Mouse (Mus musculus): Measurements from ENCODE around the gene Cep112.

Gene Cep112

GRCm38 (mm10) chr11:108605301-108605700 is 180.3 kb downstream of the Cep112 start:
- DNase-seq (ENCODE audit: low read depth, low spot score) = no peak

DNA sequence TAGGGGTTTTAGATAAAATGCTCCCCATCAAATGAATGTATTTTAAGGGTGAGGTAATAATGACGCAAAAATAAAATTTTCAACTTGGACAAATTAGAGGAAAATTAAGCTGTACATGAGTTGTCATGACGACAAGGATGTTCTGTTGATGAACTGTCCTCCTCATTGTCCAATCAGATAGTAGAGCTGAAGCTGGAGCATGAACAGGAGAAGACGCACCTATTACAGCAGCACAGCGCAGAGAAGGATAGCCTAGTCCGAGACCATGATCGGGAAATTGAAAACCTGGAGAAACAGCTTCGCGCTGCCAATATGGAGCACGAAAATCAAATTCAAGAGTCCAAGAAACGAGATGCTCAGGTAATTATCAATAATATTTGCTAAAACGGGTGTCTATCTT is 181.0 kb downstream of the Cep112 start:
- no peak for DNase-seq (ENCODE audit: low read depth, low spot score)

DNA sequence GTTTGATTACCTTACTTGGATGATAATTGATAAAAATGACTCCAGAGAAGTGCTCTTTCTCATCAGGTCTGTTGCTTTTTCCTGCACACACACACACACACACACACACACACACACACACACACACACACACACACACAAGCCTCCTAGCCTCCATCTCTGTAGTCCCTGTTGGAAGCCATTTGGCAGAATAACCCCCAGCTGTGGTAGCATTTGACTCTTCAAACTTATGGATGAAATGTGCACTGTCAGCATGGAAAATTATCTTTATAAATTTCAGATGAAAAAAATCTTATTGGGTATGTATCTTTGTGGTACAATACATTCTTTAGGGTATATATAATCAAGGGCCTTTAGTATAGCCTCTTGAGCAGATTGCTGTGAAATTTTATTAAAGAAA is 181.8 kb downstream of the Cep112 start:
- DNase-seq (ENCODE audit: low read depth, low spot score) = no peak

DNA sequence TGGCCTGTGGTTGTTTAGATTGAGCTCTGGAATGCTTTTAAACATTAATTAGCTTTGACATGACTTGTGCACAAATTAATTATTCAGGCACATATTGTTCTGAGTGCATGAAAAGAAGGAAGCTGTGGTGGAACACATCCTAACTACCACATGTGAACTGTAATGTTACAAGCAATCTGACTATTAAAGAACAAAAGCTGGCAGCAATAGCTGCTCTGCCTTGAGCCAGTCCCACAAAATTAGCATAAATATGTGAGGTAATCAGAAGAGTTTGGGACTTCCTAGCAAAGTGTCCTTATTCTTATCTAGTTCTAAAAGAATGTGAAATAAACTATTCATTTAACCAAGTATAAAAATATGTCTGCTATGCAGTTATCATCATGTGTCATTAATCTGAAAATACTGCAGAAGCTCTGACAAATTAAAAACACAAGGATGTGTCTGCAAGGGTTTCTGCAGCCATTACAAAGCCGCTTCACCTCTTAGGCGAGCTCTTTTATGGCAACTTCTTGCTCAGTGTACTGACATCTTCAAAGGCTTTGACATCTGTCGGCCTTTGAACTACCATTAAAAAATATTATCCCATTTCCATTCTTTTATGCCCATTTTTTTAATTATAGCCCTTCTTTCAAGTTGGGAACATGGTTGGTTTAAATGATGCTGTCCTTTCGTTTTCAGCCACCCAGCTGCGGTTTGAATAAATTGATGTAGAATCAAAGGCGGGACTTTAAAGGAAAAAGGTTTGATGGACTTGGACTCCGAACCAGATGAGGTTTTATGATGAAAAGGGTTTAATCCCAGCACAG is 195.8 kb downstream of the Cep112 start:
- no peak for DNase-seq (ENCODE audit: low read depth, low spot score)

DNA sequence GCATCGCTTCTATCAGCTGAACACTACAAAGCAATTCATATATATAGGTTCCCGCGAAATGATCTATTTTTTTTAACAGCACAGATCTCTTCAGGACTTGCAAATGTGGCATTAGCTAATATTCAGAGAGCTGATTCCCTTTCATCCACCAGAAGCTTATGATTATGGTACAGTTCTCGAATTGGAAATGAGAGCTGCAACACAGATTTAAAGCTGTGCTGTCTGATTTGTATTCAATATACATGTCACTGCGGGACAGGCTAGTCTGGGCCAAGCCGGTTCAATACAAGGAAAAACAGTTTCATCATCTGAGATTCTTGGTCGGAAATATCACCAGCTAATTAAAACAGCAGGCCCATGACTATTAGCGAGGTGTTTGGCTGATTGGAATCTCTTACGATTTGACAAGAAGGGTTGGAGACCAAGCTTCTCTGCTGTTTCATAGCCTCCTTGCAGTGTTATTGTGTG is 196.5 kb downstream of the Cep112 start:
- DNase-seq (ENCODE audit: low read depth, low spot score) = no peak

GRCm38 (mm10) chr11:108625546-108626232 is 200.7 kb downstream of the Cep112 start:
- no peak for DNase-seq (ENCODE audit: low read depth, low spot score)

DNA sequence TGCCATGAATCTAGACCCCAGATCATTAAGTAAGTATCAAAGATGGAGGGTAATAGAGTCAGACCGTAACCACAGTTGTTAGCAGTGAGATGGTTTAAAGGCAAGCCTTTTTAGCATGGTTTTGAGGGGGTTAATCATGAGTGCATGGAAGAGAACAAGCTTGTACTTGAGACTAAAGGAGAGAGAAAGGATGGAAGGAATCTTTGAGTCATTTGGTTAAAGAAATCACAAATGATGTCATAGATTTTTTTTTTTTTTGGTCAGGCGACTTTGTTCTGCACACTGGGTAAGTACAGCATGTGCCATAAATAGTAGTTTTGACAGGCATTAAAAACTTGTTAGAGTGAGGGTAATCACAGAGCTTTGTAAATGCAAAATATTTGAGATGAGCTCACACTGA is 212.8 kb downstream of the Cep112 start:
- DNase-seq (ENCODE audit: low read depth, low spot score) = no peak

DNA sequence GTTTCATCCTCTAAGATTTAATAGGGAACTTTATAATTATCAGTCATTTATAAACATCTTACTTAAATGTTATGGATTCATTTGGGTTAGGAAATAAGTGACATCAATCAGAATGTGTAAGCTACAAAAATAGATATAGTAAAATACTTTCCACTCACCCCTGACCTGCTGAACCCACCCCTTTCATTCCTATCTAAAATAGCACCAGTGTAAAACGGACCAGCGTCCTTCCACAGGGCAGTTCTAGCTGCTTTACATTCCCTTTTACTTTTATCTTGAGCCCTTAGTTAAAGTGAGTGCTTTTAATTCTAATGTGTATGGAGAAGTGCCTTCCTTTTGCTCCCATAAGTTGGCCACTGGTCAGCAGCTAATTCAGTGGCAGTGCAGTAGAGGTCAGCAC is 230.6 kb downstream of the Cep112 start:
- DNase-seq (ENCODE audit: low read depth, low spot score) = no peak

DNA sequence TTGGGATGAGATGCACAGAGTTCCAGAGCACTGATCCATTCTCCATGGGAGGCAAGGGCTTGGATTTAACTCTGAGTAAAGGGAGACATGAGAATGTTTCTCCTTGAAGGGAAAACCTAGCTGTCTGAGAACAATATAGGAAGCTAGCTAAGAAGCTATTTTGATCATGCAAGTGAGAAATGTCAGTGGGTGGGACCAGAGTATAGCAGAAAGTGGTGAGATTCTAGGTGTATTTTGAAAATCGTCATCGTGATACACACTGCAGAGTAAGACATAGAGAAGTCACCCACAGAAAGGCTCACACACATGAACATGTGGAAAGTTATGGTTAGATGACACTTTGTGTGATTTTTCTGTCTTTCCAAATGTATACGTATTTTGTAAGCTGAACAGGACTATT is 257.0 kb downstream of the Cep112 start:
- no peak for DNase-seq (ENCODE audit: low read depth, low spot score)

GRCm38 (mm10) chr11:108696563-108696962 is 271.6 kb downstream of the Cep112 start:
- no peak for DNase-seq (ENCODE audit: low read depth, low spot score)

GRCm38 (mm10) chr11:108752301-108752700 is 327.3 kb downstream of the Cep112 start:
- no peak for DNase-seq (ENCODE audit: low read depth, low spot score)

DNA sequence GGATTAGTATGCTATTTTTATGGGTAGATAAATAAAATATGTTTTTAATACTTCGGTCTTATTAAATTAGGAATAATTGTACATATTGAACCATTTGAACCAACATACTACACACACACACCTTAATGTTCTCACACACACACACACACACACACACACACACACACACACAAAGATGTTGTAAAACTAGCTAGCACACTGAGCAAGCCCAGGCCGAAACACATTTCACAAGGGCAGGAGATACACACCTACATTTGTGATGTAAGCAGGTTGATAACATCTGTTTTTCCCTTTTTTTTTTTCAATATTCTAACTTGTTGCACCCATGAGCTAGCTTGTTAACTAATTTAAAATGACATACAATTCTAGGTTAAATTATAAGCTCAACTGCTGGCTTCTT is 327.8 kb downstream of the Cep112 start:
- DNase-seq (ENCODE audit: low read depth, low spot score) = no peak

- DNase-seq (ENCODE audit: low read depth, low spot score) = no peak
Observed at GRCm38 (mm10) chr11:108753361-108754240, 328.6 kb downstream of the Cep112 start.

DNA sequence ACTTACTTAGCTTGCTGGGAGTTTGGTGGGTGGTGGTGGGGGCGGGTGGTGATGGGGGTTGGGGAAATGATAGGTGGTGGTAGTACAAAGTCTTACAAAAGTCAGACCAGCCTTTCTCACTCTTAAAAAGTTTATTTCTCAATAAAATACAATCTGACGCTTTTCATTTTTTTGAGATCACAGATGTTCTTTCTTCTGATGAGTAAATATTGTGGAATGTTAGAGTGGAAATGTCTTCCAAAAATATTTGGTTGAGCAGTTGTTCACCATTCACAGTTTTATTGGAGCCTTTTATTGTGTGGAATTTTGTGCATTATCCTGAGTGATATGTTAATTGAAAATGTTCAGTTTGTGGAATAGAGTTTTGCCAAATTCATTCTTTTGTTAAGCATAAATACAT is 332.2 kb downstream of the Cep112 start:
- no peak for DNase-seq (ENCODE audit: low read depth, low spot score)

DNA sequence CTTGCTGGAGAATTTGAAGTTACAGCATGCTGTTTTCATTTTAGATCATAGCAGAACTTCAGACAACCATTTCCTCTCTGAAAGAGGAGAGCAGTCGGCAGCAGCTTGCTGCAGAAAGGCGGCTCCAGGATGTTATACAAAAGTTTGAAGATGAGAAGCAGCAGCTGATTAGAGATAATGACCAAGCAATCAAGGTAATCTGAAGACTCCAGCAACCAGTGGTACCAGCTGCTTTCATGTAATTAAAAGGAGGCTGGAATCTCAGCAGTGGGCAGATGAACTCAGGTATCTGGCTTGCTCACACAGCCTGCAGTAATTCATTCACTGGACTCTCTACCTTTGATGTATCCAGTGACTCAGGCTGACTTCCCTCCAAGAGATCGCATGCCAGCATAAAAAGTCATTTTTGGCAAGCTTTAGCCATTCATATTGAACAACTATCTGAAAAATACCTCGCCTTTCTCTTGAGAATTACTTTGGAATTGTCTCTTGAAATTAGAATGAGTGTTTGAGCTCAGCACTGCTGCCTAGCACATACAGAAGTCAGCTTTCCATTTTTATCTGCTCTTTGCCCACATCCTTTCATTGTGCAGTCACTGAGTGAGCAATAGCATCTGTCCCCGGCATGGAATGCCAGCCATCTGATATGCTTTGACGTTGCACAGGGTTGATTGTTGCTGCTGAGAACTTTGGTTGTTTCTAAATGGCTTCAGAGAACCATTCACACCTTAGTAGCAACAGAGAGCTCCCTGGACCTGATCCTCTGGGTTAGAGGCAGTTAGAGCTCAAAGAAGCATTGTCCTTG is 332.8 kb downstream of the Cep112 start:
- DNase-seq (ENCODE audit: low read depth, low spot score) = no peak

- DNase-seq (ENCODE audit: low read depth, low spot score) = no peak
Observed at GRCm38 (mm10) chr11:108770064-108770463, 345.1 kb downstream of the Cep112 start.

GRCm38 (mm10) chr11:108774019-108774670 is 349.2 kb downstream of the Cep112 start:
- DNase-seq (ENCODE audit: low read depth, low spot score) = no peak

DNA sequence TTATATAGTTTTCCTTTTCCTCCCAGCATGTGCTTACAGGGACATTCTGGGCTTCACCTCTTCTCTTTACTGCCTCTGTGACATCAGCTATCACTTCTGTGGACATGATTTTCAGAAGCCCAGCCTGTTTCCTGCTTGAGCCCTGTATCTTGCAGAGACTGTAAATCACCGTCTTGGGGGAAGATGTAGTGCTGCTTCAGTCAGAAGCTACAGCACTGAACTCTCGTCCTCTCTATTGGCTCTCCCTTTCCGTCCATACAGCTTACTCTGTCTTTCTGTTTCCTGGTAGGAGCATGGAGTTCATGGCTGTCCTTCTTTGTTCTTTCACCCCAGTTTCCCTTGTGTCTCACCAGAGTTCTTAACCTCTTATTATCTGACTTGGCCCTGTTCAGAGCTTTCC is 352.2 kb downstream of the Cep112 start:
- no peak for DNase-seq (ENCODE audit: low read depth, low spot score)

DNA sequence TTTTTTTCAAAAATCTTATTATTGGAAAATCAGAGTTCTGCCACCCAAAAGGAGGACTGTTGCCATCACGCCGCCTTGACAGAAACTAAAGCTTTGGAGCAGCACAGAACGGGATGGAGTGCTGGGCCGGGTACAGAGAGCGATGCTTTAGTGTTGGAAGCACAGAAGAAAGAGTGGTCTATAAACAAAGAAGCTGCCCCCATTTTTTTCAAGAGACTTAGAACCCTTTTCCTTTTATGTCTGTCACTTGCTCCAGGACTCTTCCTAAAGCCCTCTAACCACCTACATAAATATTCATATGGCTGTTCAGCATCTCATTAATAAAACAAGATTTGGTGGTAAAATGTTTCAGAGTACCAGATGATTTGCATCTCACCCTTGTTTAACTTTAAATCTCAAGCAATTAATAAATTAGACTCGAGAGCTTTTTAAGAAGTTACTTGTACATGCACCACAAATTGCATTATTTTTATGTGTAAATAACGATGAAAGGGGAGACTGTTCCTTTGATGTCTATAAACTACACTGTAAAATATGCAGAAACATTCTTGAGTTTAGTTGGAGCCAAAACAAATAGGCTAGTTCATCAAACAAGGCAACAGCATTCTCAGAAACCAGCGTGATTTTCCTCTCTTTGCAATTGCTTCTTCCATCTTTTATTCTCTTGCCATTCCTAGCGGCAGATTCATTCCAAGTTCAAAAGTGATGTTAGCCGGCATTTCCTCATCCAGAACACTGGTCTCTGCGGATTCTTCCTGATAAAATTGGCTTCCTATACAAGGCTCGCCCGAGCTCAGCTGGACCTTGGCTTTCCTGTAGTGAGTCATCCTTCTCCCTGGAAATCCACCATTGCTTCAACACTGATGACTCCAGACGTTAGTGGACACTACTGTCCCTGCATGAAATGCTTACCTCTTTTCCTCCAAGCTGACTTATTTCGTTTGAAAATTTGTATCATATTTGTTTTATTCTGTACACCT is 355.6 kb downstream of the Cep112 start:
- DNase-seq (ENCODE audit: low read depth, low spot score) = no peak

GRCm38 (mm10) chr11:108798398-108798797 is 373.4 kb downstream of the Cep112 start:
- no peak for DNase-seq (ENCODE audit: low read depth, low spot score)

All from c-Kit-negative CD71-positive TER-119-positive erythroid progenitor cells, embryonic 14.5 days (primary cell).